Mouse (Mus musculus): ENCODE data around the gene Pmm1.
A peak's percentile ranks its signal among the peaks of the same experiment; 100 is the strongest.
"Not testable (repeated sequence)": the region's sequence is repeated elsewhere in the genome, so short reads cannot be mapped to it uniquely, and the experiment has no call there.

Pmm1 gene

DNA sequence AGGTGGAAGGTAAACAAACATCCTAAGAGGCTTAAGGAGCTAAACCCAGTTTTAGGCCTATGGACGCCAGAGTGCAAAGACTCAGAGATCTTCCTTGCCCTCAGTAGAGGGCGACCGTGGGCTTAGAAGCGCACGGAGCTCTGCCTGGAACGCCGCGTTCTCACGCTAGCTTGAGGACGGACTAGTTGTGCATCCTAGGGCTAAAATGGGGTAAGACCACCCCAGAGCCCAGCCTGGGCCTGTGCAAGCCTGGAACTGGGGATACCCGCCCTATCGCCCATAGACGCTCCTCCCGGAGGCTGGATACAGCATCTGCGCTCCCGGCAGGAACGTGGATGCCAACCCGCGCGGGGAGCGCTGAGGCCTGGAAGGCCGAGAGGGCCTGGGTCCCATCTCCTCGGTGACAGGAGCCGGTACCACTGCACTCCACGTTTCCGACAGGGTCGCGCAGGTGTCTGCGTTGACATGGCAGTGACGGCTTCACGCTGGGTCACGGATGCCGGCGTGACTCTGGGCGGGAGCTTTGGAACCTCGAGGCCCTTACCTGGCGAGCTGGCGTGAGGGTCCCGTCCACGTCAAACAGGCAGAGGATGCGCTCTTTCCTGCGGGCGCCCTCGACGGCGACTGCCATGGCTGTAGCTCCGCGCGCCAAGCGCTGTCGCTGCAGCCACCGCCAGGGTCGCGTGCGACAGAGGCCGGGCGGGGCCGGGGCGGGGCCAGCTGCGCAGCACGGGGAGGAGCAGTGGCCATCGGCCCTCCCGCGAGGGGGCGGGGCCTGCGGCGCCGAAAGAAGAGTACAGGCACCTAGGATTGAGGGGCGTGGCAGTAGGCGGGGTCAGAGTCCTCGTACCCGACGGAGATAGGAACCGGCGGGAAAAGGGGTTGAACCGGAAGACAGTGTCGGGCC, at the start of gene Pmm1:
Pmm1 (minus strand) TSS at position 760 of the 907 bp plus-strand sequence.
- peak; percentile 98 for DNase-seq

DNA sequence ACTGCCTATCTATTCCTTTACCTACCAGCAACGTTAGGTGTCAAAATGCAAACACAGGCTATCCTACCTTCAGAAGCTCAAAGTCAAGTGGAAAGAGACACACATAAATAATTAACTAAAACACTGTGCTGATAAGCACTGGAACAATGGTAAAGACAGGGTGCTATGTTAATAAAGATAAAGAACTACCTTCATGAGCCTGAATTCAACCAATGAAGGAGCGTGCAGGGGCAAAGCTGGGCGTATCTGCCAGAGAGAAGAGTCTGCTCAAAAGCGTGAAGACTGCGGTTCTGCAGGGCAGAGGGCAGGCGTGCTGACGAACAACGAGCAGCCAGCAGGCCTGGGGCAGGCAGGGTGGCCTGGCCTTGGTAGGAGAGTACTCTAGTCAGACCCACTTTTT, 43.5 kb upstream of the Pmm1 start:
- no peak for DNase-seq

- DNase-seq, result no peak
Measured at GRCm38 (mm10) chr15:81993992-81994391, 33.3 kb upstream of the Pmm1 start.

GRCm38 (mm10) chr15:81990549-81990948, 29.8 kb upstream of the Pmm1 start:
- DNase-seq, result no peak

- peak; percentile 86 for DNase-seq
Measured at GRCm38 (mm10) chr15:81989371-81990062, 28.8 kb upstream of the Pmm1 start.

GRCm38 (mm10) chr15:81987646-81988045, 26.9 kb upstream of the Pmm1 start, which contains the start of gene Xrcc6:
TSS of gene Xrcc6 (plus strand) at chr15:81987835.
- DNase-seq, result no peak

GRCm38 (mm10) chr15:81985267-81986161, 24.8 kb upstream of the Pmm1 start:
- no peak for DNase-seq

DNA sequence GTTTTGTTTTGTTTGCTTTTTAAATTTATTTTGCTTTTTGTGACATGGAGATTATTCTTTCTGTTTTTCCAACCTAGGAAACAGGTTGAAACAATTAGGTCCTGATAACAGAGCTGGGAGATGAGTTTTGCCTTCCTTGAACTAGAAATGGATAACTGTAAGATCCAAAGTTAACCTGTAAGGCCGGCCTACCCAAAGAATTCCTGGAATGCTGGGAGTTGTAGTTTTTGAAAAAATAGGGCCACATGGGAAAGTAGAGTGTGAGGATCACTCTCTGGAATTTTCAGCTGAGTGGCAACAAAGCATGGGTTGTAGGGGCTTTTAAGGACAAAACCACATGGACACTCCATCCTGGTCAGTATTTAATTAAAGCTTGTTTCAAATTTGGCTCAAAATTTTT, 21.4 kb upstream of the Pmm1 start:
- DNase-seq, result no peak

DNA sequence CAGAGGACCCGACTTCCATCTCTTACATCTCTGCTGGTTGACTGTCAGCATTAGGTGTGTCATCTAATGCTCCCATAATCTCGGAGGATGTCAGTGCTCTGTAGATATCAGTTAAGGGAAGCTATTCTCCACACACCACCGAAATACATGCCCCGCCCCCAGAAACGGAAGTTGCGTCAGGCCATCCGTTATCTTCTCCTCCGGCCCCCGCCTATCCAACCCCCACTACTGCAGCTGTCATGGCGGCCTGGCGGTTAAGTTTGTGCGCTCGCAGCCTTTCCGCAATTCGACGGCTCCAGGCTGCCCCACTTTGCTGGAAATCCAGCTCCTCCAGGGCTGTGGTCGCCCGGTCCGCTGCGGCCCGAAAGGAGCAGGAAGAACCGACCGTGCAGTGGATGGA, 19.6 kb upstream of the Pmm1 start, which contains the start of gene 1700029P11Rik:
1700029P11Rik (plus strand) TSS at position 220 of the 400 bp plus-strand sequence.
- DNase-seq, result no peak

GRCm38 (mm10) chr15:81975156-81975555, 14.4 kb upstream of the Pmm1 start:
- DNase-seq, result not testable (repeated sequence)

- not testable (repeated sequence) for DNase-seq
Measured at GRCm38 (mm10) chr15:81970498-81970897, 9.8 kb upstream of the Pmm1 start.

DNA sequence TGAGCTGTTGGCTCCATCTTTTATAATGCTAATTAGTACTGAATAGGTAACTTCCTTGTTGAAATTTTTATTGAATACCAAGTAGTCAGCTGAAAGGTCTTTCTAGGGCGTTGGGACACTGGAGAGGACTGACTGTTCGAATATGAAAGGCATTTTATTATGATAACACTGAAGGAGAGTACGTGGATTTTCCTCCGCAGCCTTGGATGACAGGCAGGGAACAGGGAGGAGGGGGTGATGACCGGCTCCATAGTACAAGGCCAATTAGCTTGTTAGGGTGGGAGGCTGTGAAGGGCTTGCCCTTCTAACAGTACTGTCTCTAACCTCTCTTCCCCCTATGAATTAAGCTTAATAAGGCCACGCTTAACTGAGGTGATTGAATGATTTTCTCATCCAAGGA, 8.9 kb upstream of the Pmm1 start:
- DNase-seq, result not testable (repeated sequence)

GRCm38 (mm10) chr15:81969173-81969572, 8.4 kb upstream of the Pmm1 start:
- no peak for DNase-seq

DNA sequence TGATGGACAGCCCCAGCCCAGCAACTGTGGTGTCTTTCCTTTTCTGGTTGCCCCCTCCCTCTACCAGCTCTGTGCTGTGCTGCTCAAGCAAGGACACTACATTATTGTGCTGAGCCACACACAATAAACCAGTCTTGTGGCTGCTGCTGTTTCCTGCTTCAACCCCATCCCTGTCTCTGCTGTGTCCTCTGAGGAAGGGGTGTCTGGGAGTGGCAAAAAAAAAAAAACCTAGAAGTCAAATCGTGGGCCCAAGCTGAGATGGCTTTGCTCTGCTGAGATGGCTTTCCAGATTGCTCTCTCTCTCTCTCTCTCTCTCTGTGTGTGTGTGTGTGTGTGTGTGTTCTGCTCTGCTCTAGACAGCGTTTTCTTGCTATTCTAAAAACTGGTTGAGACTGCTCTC, 7.7 kb upstream of the Pmm1 start:
- no peak for DNase-seq

GRCm38 (mm10) chr15:81967821-81968220, 7.1 kb upstream of the Pmm1 start:
- no peak for DNase-seq

DNA sequence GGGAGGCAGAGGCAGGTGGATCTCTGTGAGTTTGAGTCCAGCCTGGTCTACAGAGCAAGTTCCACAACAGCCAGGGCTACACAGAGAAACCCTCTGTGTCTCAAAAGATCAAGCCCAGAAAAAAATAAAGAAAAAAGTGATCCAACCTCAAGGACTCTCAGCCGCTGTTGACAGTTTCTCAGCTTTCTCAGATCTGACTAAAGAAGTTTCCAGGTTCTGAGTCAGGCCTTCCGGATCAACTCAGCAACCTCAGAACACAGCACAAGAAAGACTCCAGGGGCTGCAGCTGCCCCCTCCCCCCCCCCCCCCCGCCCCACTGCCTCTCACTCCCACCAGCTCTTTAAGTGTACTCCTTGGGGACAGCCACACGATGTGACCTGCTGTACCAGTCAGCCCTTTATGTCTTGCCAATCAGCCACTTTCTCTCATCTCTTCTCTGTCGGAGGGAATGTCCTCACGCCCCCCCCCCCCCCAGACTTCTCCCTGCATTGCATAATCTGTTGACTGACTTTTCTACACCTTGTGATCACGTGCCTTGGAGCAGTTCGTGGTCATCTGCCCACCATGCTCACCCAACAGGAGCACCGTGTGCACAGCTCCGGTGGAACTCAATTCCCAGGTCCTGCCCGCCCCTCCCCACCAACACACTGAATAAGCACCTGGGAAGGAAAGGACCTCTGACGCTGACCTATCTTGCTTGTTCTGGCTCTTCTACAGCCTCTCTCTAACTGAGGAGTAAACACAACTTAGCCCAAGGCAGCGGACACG, 5.5 kb upstream of the Pmm1 start:
- DNase-seq, result no peak

GRCm38 (mm10) chr15:81964980-81965545, 4.3 kb upstream of the Pmm1 start:
- DNase-seq, result no peak

- no peak for DNase-seq
Measured at GRCm38 (mm10) chr15:81964262-81964661, 3.5 kb upstream of the Pmm1 start.

- DNase-seq, result no peak
Measured at GRCm38 (mm10) chr15:81961078-81961451, 335 bp upstream of the Pmm1 start.

DNA sequence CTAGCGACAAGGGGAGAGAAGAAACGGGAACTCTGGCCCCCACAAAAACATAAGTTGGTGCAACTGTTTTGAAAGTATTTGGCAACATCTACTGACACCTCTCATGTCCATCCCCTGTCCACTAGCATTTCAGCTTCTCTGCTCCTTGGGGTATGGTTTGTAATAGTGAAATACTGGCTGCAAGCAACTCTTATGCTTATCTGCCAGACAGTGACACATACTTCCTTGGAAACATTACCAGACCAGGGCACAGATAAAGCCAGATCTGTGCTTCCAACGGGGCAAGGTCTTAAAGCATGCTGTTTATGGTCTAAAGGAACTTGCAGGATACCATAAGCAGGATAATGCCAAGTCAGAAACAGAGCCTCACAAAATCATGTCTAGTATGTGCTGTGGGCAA, 1.8 kb downstream of the Pmm1 start:
- DNase-seq, result no peak

DNA sequence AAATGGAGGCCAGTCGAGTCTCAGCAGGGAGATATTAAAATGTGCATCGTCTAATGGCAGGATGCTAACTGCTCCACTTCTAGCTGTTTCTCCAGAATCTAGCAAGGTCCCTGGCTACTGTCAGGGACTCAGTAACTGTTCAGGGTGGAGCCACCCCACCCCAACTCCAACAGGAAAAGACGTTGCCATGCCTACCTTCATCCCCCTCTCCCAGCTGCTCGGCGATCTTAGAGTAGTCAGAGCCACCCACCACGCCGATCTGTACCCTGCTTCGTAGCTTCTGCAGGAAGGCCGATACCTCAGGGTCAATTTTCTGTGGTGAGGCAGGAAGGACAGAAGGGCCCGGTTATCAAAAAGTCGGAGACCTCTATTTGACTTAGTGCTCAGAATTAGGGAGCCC, 3.1 kb downstream of the Pmm1 start:
- DNase-seq, result no peak

- peak; percentile 58 for DNase-seq
Measured at GRCm38 (mm10) chr15:81956457-81956856, 4.3 kb downstream of the Pmm1 start.

All from right cerebral cortex, postnatal 14 days (tissue).